Mouse (Mus musculus): ENCODE results near the gene C1qbp. TPM values are rescaled to one million over a fixed set of nuclear protein-coding genes. Genes with fewer than 3 reads are reported as not detected.

The C1qbp gene
- polyA plus RNA-seq, 1 experiment, result 318 TPM

DNA sequence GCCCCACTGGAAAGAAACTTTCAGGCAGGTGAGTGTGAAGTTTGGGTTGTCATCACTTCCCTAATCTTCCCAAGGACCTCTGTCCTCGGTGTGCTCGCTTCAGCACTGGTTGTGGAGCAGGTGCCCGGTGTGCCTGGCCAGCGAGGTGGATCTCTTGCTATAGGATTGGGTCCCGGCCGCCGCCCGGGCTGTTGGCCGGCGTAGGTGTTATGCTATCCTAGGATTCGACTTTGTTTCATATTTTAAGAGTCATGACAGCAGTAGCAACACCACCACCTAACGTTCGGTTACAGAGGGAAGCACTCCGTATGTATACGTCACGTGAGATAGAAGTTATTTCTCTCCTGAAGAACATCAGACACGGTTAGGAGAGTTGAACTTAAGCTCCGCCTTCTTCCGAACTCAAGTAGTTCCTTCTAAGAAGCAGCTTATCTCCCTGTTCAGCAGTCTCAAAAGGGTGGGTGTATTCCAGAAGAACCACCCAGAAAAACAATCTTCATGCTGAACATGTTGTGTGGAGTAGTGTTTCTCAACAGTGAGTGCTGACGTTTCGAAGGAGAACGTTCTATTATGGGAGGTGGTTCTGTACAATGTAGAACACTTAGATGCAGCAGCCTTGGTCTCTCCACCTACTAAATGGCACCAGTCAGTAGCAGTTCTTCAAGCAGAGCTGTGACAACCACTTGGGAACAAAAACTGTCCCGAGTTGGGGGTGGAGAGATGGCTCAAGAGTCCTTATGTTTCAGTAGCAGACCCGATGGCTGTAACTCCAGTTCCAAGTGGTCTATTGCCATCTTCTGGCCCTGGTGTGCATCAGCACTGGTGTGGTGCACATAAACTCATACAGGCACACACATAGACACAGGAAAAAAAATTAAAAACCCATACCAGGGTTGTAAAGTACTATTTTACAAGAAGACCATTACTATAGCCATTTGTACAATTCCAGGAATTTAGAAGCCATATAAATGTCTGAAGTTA, 12.0 kb downstream of the C1qbp start:
- Histone ChIP-seq H3ac (ENCODE audit: control insufficient read depth, insufficient read length) (no peak overlapping the region), H3K27me3 (ENCODE audit: control insufficient read depth, insufficient read depth, insufficient read length) (no peaks in the 10 kb centered on the region), H3K79me2 (ENCODE audit: control insufficient read depth, insufficient read depth) (peaks cover 23% of the 10 kb centered on the region), H3K4me2 (ENCODE audit: low read depth) (peak overlapping the region; percentile 54), H3K36me3 (ENCODE audit: control insufficient read depth, insufficient read depth) (peaks cover 14% of the 10 kb centered on the region), H3K4me3 (peak overlapping the region; percentile 96)
- TF ChIP-seq TCF12 (IDR thresholded peaks at IDR 0.05; ENCODE audit: insufficient read depth, poor library complexity, severe bottlenecking) (no peak), POLR2AphosphoS2 (IDR thresholded peaks at IDR 0.05; ENCODE audit: insufficient read length, low read depth) (no peak), SRF (IDR thresholded peaks at IDR 0.05; ENCODE audit: control insufficient read depth, insufficient read length, low read depth) (no peak)

DNA sequence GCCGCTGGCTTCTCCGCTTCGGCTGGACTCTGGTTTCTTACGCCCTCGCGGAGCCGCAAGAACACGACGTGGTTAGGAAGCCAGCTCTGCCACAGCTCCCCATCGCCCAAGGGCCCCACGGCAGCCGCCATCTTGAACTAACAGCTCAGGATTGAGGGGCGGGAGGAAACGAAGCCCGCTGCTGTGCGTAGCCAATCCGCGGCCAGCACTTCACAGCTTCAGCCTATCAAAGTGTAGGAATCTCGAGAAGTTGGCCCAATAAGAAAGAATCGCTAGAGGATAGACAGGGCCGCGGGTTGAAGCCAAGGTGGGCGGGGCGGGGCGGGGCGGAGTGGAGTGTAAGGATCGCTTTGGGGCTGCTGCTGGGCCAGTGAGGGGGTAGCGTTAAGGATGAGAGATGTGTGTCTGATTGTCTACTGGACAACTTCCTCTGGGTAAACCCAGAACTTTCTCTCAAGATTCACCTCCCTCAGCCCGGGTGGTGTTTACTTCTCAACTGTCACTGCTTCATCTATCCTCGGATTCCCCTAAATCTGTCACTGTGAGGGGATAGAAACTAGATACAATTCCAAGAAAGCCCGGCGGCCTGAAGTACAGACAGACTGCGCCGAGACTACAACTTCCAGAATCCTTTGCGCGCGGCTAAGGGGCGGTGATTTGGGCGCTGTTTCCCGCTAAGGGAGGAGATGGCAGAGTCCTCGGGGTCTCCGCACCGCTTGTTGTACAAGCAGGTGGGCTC, 12.8 kb downstream of the C1qbp start, which contains the start of the genes Nup88 and Rpain:
Nup88 (minus strand) TSS at position 153 of the 739 bp plus-strand sequence.
Rpain (plus strand) TSS at position 393 of the 739 bp plus-strand sequence.
- Histone ChIP-seq H3K4me2 (ENCODE audit: low read depth) (peak within 1 kb of the TSS; percentile 86), H3ac (ENCODE audit: control insufficient read depth, insufficient read length) (peak within 1 kb of the TSS; percentile 52), H3K36me3 (ENCODE audit: control insufficient read depth, insufficient read depth) (peaks cover 15% of the 10 kb centered on the region), H3K27me3 (ENCODE audit: control insufficient read depth, insufficient read depth, insufficient read length) (no peaks in the 10 kb centered on the region), H3K79me2 (ENCODE audit: control insufficient read depth, insufficient read depth) (peaks cover 23% of the 10 kb centered on the region), H3K4me3 (peak within 1 kb of the TSS; percentile 96)
- TF ChIP-seq POLR2AphosphoS2 (IDR thresholded peaks at IDR 0.05; ENCODE audit: insufficient read length, low read depth), result peak; percentile 66
- no peak for TF ChIP-seq MAX (IDR thresholded peaks at IDR 0.05; ENCODE audit: low read depth)
- TF ChIP-seq USF1 (IDR thresholded peaks at IDR 0.05; ENCODE audit: low read depth), result no peak
- TF ChIP-seq POLR2A (IDR thresholded peaks at IDR 0.05; ENCODE audit: insufficient read length, low read depth), result peak; percentile 85
- TF ChIP-seq REST (IDR thresholded peaks at IDR 0.05; ENCODE audit: insufficient read depth, insufficient read length), result peak; percentile 17
- peak; percentile 32 for TF ChIP-seq E2F4 (IDR thresholded peaks at IDR 0.05; ENCODE audit: insufficient read depth)
- peak; percentile 48 for TF ChIP-seq SRF (IDR thresholded peaks at IDR 0.05; ENCODE audit: control insufficient read depth, insufficient read length, low read depth)

DNA sequence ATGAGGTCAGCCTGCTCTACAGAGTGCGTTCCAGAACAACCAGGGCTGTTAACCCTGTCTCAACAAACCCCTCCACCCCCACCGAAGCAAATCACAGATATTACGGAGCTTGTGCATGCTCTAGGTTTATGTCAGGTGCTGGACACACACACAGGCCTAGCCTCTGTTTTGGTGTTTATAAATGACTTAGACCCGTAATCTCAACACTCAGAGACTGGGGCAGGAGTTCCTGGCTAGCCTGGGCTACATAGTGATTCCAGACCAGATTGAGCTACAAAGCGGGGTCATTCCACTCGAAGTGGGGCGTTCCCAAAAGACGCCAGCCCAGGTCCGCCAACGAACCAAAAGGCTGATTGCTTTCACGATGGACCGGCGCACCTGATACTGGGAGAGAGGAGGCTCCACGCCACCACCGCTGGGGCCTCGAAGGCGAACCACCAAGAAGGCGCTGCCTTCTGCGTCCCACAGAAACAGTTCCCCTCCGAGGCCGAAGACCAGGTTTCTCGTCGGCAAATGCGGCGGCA, 13.5 kb downstream of the C1qbp start:
- peak overlapping the region; percentile 52 for H3ac ChIP-seq (ENCODE audit: control insufficient read depth, insufficient read length)
- H3K4me2 ChIP-seq (ENCODE audit: low read depth), result peak overlapping the region; percentile 86
- peaks cover 15% of the 10 kb centered on the region for H3K36me3 ChIP-seq (ENCODE audit: control insufficient read depth, insufficient read depth)
- H3K79me2 ChIP-seq (ENCODE audit: control insufficient read depth, insufficient read depth), result peaks cover 23% of the 10 kb centered on the region
- TF ChIP-seq MYOD1 (IDR thresholded peaks at IDR 0.05; ENCODE audit: control insufficient read depth in 1 of 3, insufficient read length in 2 of 3, low read depth in 2 of 3) (no peak), SRF (IDR thresholded peaks at IDR 0.05; ENCODE audit: control insufficient read depth, insufficient read length, low read depth) (no peak), TCF3 (IDR thresholded peaks at IDR 0.05; ENCODE audit: insufficient read length, low read depth) (no peak), POLR2A (IDR thresholded peaks at IDR 0.05; ENCODE audit: insufficient read length, low read depth) (no peak), POLR2AphosphoS2 (IDR thresholded peaks at IDR 0.05; ENCODE audit: insufficient read length, low read depth) (no peak), TCF12 (IDR thresholded peaks at IDR 0.05; ENCODE audit: insufficient read depth, poor library complexity, severe bottlenecking) (no peak)
- H3K27me3 ChIP-seq (ENCODE audit: control insufficient read depth, insufficient read depth, insufficient read length), result no peaks in the 10 kb centered on the region
- H3K4me3 ChIP-seq, result peak overlapping the region; percentile 96

DNA sequence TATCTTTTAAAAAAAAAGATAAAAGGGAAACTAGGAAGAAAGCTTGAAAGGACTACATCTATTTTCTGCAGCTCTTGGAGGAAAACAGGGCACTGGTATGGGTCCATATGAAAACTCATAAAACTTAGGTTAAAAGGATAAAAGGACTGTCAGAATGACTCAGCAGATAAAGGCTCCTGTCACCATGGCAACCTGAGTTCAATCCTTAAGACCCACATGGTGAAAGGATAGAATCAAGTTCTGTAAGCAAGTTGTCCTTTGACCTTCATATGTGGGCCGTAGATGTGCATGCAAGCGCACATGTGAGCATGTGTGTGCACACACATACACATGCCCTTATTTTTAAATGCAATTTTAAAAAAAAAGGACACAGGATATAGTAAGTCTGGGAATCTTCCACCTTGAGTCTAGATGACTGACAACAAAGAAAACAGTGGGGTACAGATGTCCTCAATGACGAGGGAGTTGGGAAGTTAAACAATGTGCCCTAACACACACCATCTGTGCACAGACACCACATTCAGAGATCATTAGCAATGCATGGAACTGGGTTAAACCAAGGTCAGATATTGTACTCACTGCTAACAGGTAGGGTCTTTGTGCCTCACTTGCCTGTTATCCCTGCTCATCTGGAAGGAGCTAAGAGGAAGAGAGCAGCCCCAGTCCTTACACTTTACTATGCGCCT, 18.5 kb downstream of the C1qbp start:
- H3ac ChIP-seq (ENCODE audit: control insufficient read depth, insufficient read length), result no peak overlapping the region

More for the DNA sequence above, 18.5 kb downstream of the C1qbp start:
- TF ChIP-seq CEBPB (IDR thresholded peaks at IDR 0.05; ENCODE audit: insufficient read depth, poor library complexity, severe bottlenecking), result no peak
- no peak for TF ChIP-seq SRF (IDR thresholded peaks at IDR 0.05; ENCODE audit: control insufficient read depth, insufficient read length, low read depth)
- no peak for TF ChIP-seq TCF3 (IDR thresholded peaks at IDR 0.05; ENCODE audit: insufficient read length, low read depth)
- TF ChIP-seq REST (IDR thresholded peaks at IDR 0.05; ENCODE audit: insufficient read depth, insufficient read length), result no peak
- TF ChIP-seq E2F4 (IDR thresholded peaks at IDR 0.05; ENCODE audit: insufficient read depth), result no peak
- no peak for TF ChIP-seq POLR2AphosphoS2 (IDR thresholded peaks at IDR 0.05; ENCODE audit: insufficient read length, low read depth)
- peaks cover 25% of the 10 kb centered on the region for H3K79me2 ChIP-seq (ENCODE audit: control insufficient read depth, insufficient read depth)
- H3K27me3 ChIP-seq (ENCODE audit: control insufficient read depth, insufficient read depth, insufficient read length), result no peaks in the 10 kb centered on the region
- H3K36me3 ChIP-seq (ENCODE audit: control insufficient read depth, insufficient read depth), result peaks cover 34% of the 10 kb centered on the region
- no peak overlapping the region for H3K4me3 ChIP-seq
- H3K4me2 ChIP-seq (ENCODE audit: low read depth), result no peak overlapping the region

Measured in myocyte (in vitro differentiated cells).